Mouse (Mus musculus): ENCODE measurements around the gene Tmem87a. TPM values are rescaled to one million over a fixed set of nuclear protein-coding genes. Genes with fewer than 3 reads are reported as not detected.

The Tmem87a gene
- total RNA-seq (2021) = 10 to 100 TPM; 18.3 to 18.8 TPM

DNA sequence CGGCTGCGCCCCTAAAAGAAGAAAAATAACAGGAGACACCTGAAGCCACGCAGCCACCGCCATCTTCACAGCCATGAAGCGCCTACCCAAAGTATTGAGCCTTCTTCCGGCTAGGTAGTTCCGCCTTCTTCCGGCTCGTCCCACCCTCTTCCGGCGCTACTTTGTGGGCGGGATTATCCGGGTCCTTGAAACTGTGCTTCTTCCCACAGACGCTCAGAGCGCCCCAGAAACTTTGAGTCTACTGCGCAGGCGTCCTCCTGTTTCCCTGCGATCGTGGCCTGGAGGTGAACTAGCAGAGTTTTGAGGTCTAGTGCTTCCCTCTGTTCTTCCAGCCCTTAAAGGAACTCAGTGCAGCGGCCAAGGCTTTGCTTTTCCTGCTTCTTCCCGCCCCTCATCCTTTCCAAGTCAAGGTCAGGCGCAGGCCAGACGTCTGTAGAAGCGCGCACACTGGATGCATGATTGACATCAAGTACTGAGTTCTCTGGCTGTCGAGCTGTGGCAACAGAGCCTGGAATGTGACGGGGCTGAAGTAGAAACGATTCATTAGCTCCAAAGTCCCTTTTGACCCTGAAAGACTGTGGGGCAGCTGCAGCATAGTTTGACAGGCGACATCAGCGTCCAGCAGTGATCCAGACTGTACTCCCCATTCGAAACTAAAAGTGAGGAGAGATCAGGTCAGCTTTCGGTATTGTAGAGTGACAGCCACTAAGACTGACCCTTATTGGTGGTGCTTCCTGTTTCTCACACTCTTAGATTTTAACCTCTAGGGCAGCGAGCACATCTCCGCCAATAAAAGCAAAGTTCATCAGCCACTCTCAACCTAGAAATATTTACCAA lies at the start of gene Tmem87a:
TSS of gene Tmem87a (minus strand) at position 128 of the 837 bp plus-strand sequence.
- intact Hi-C loops (cut with DNase I) = loop anchor here (5.0 kb wide), 1 partner anchor 52 kb away; the partner anchor contains the start of gene Vps39
- DNase-seq = peak; percentile 95 to 96

DNA sequence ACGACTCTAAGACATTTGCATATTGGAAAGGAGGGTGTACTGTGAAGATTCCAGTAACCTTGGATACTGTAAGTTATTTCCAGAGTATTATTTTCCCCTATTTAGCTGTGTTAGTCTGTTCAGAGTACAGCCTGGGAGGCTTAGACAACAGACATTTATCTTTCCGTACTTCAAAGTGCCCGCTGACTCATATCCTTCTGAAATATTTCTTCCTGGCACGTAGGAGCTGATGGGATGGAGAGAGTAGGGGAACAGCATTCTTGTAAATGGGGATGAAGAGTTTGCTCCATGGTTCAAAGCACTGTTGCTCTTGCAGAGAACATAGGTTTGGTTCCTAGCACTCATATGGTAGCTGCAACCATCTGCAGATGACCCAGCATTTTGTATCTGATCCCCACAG lies 48.7 kb upstream of the Tmem87a start:
- intact Hi-C loops (cut with DNase I) = no loop called here
- DNase-seq = no peak

DNA sequence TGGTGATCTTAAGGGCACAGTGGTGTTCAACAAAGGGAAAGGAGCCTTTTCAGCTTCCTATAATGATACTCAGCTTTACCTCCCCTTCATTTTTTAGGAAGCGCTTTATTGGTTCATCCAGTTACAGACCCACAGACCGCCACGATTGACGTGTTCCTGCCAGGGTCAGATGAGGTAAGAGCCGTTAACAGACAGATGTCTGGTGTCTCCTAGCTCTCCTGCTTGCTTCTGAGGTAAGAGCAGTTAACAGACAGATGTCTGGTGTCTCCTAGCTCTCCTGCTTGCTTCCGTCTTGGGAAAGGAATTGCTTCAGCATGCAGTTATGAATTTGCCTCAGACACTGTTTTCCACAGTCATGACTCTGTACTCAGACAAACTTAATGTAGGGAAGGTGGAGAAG lies 46.8 kb upstream of the Tmem87a start:
- intact Hi-C loops (cut with DNase I) = no loop called here
- no peak for DNase-seq

DNA sequence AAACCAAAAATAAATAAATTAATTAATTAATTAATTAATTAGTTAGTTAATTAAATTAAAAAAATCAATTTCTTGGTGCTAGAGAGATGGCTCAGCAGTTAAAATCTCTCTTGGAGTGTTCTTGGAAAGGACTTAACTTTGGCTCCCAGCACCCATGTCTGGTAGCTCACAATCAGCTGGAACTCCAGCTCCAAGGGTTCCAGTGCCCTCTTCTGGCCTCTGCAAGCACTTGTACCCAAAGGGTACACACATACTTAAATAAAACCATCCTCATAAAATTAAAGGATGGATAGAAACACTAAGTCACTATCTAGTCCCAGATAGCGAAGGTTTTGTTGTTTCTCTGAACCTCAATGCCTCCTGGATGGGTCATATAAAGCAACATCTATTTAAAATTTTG lies 43.4 kb upstream of the Tmem87a start:
- intact Hi-C loops (cut with DNase I) = no loop called here
- DNase-seq = no peak

DNA sequence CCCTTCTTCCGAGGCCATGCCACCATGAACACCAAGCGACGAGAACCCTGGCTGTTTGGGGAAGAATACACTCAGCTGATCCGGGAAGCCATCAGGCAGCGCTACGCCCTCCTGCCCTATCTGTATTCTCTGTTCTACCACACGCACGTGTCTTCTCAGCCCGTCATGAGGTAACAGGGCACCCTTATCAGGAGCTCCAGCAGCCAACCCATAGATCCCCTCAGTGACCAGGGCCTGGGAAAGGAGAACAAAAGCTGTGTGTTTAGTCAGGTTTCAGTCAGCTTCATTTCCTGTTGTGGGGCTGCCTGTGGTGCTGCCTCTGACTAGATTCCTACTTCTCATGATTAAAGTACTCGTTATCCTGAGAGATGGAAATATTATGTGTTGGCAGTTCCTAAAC lies 42.5 kb upstream of the Tmem87a start:
- DNase-seq = no peak
- intact Hi-C loops (cut with DNase I) = no loop called here

DNA sequence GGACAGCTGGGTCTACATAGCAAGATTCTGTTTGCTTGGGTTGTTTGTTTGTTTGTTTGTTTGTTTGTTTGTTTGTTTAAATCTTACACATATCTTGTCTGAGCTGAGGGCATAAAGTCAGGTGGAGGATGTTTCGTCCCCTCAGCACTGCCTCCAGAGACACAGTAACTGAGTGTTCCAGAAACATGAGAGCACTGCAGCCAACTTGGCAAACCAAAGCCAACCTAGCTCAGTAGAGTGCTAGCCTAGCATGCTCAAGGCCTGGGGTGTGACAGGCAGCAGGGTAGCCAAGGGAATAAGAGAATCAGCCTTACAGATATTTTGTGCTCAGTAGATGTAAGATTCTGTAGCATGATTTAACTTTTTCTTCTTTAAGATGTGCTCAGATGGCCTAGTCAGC lies 40.6 kb upstream of the Tmem87a start:
- intact Hi-C loops (cut with DNase I) = no loop called here
- no peak for DNase-seq

DNA sequence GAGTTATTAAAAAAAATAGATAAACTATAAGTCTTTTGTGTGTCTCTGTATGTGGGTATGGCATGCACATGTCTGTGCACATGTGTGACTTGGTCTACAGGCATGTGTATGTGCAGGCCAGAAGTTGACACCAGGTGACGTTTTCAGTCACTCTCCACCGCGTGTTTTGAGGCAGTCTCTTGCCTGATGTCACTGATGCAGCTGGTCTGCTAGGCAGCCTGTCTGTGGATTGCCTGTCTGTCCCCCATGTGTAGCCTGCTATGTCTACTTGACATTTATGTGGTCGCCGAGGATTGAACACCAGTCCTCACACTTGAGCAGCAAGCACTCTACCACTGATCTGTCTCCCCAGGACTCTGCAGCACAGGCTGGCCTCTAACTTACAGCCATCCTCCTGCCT lies 20.5 kb upstream of the Tmem87a start:
- no peak for DNase-seq
- intact Hi-C loops (cut with DNase I) = no loop called here

DNA sequence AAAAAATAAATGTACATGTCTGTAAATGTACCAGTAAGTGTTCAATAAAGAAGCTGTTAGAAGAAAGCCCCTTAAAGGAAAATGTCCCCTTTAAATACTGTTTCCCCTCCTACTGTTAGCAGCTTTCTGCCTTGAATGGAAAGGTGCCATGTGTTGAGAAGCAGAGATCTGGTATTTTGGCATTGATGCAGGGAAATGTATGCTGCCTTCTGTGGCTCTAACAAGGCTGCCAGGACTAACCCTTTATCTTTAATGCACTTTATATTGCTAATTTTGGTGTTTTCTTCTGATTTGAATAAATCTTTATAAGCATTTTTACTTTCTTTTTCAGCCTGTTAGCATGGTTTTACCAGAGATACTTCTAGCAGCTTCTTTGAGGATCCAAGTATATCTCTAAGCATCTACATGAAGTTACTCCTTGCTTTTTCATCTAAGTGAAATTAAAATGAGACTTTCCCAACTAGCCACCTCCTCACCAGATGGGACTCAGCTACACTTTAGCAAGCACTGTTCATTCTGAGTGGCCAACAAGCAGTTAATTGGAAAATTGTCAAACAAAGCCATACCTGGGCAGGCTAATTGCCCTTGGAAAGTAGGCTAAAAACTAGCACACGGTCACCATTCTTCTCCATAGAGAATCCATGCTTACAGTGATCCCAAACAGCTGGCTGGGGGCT lies 11.0 kb upstream of the Tmem87a start:
- no peak for DNase-seq
- intact Hi-C loops (cut with DNase I) = no loop called here

DNA sequence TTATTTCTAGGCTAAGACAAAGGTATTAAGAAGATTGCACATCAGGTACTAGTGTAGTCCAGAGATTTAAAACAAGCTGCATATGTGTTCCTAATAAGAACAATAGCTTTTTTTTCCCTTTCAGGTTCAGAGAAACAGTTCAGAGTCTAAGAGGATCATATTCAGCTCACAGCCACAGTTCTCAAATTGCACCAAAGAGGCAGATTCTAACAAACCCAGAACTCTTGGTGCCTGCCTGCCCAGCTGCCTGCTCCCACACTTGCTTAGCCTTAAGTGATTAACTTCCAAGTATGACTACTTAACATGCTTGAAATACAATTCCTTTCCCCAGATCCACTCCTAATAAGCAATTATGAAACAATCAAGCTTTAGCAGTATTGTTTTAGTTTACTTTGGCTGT lies 10.2 kb upstream of the Tmem87a start:
- no peak for DNase-seq
- intact Hi-C loops (cut with DNase I) = no loop called here

DNA sequence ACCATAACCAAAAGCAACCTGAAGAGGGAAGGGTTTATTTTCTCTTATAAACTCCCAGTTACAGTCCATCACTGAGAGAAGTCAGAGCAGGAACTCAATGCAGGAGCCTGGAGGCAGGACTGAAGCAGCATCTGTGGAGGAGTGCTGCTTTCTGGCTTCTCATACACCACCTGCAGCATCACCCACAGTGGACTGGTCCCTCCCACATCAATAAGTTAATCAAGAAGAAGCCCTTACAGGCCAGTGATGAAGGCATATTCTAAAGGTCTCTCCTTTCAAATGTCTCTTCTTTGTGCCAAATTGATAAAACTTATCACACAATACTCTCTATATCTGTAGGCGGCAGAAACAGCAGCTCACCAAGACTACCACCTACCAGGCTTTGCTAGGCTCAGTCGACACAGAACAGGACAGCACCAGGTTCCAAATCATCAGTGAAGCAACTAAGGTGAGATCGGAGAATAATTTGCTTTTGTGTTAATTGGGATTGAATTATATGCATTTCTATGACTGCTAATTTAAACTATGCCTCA lies 7.2 kb upstream of the Tmem87a start:
- intact Hi-C loops (cut with DNase I) = no loop called here
- DNase-seq = no peak

DNA sequence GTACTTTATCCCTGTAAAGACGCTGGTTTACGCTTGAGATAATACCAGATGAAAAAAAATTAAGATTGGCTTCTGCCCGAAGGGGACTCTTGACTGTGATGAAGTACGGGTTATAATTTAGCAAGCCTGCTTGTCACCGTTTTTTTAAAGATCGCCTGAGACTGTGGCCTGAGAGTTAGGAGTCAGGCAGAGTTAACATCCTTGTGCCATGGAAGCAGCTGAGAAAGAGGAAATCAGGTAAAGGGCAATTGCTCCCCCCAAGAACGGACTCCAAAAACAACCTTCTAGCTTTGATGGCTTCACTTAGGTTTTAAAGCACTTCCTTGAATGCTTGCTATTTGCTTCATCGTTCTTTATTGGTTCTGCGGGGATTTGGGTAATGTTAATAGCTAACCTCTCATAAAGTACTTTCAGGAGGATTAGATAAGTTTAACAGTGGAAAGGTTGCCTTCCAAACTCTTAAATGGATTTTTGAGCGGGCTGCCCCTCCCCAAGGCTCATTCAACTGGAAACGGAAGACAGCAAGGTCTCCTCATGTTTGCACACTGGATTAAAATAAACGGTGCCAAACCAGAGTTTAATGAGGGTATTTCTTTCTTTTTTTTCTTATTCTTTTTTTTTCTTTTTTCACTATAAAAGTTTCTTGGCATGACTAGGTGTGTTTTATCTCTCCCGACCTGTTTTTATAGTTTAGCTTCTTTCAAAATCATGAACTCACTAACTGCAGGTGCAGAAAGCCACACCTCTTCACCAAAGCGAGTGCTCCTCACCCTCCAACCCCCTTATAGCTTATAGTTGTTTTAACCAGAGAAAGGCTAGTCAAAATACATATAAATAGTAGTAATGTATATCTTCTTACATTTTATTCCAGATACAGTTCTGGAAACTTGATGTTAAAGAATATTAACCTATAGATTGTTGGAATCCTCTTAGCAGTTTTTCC lies 1.2 kb upstream of the Tmem87a start:
- intact Hi-C loops (cut with DNase I) = loop anchor here (5.0 kb wide), 1 partner anchor 53 kb away; the partner anchor contains the start of gene Vps39
- DNase-seq = peak in 1 of 2 experiments; percentile 14

DNA sequence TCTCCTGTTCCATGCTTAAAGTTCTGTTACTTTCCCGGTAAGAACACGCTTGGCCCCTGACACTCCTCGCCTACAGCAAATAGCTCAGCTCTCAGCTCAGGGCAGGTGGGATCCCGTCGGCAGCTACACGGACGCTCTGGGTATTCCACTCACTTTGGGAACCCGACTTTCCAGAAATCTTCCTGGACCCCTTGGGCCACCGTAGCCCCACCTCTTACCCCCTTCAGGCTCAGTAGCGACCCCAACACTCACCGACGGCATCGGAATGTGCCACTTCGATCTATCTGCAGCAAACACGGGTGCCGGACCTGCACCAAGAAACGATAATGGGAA lies 294 bp downstream of the Tmem87a start, which contains the start of gene Ganc:
TSS of gene Ganc (plus strand) at position 244 of the 333 bp plus-strand sequence.
- DNase-seq = no peak
- intact Hi-C loops (cut with DNase I) = loop anchor here (5.0 kb wide), 1 partner anchor 51 kb away; the partner anchor contains the start of gene Vps39

DNA sequence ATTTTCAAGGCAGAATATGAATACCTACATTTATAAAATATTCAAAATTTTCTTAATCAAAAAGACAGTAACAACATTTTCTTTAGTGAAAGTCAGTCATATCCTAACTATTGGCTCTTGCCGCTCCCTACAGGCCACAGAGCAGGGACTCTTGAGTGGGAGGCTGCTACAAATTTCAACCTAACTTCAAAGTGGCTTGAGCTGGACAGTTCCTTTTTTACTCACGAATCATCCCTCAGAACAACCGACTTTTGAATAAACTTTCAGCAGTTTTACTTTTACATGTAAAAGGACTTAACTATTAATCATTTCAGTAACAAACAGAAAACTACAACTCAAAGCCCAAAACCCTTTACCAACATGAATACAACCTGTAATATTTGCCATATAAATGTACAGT lies 1.1 kb downstream of the Tmem87a start:
- intact Hi-C loops (cut with DNase I) = loop anchor here (5.0 kb wide), 1 partner anchor 51 kb away; the partner anchor contains the start of gene Vps39
- no peak for DNase-seq

DNA sequence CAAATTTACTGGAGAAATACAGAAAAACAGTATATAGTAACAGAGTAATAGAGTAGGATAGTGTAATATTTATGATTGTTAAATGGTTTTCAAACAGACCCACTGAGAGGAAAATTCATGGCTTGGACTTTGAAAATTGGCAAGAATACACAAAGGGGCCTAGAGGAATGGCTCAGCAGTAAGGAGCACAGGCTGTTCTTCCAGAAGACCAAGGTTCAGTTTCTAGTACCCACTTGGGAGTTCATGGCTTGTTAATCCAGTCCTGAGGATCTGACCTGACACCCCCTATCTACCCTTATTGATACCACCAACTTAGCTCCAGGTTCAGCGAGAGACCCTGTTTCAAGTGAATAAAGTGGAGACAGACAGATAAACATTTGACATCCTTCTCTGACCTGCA lies 6.0 kb downstream of the Tmem87a start:
- DNase-seq = no peak
- intact Hi-C loops (cut with DNase I) = no loop called here

DNA sequence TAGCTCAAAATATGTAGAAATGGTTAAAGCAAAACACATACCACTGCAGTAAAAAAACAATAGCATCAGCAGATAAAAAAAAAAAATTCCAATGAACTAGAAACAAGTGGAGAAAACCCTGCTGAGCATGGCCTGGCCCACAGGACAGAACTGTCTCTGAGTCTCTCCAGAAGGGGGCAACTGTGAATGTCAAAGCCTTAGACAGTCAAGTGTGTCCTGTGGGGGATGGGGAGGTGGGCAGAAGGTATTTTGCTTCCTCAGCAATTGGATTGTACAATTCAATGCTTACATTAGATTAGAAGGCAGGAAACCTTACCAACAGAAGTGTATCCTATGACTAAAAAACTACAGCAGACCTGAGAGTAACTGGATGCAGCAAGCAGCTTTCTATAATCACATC lies 11.5 kb downstream of the Tmem87a start:
- intact Hi-C loops (cut with DNase I) = no loop called here
- no peak for DNase-seq

DNA sequence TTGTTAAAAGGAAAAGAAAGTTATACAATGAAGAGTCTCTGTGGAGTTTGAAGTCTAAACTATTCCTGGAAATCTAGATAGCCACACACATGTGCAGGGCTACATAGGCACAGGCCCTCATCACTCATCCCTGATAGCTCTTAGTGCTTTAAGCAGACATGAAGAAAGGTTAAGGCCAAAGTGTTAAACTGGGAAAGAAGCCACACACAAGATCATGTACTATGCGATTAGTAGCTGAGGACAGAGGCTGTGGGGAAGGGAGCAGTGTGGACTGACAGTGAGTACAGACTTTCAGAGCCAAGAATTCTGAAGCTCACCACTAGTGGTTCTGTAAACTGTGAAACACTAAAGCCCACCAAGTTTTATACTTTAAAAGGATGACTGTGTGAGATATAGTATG lies 13.0 kb downstream of the Tmem87a start:
- intact Hi-C loops (cut with DNase I) = no loop called here

DNA sequence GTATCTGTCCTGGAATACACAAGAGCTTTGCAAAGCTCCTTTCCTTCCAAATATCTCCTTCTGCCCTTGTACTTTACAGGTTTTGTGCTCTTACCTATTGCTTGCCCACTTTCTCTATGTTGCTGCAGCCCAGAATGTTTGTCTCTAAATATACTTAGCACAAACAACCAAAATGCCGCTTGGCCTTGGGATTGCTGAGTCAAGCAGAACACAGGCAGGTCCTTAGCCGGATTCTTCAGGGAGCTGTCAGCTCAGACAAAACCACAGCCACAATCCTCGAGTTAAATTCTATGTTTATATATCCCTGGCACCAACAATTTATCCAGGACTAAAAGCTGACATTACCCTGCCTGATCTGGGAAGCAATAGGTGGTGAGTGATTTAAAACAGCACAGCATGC lies 14.5 kb downstream of the Tmem87a start:
- DNase-seq = no peak
- intact Hi-C loops (cut with DNase I) = no loop called here

More for the DNA sequence above, 13.0 kb downstream of the Tmem87a start:
- DNase-seq = no peak

DNA sequence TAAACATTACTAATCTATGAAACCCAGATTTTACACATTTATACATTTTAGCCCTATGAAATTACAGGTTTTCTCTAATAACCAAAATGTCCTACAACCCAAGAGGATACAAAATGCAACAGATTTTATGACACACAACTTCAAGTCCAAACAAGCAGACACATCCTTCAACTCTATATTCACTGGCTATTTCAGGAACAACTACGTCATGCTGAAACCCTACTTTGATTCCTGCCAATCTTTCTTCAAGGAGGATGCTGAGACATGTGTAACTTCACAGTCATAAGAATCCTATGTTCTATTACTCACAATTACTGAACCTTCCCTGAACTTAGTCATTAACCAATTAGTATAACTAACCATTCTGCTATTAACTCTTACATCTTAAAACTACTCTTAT lies 16.6 kb downstream of the Tmem87a start:
- intact Hi-C loops (cut with DNase I) = no loop called here
- no peak for DNase-seq

DNA sequence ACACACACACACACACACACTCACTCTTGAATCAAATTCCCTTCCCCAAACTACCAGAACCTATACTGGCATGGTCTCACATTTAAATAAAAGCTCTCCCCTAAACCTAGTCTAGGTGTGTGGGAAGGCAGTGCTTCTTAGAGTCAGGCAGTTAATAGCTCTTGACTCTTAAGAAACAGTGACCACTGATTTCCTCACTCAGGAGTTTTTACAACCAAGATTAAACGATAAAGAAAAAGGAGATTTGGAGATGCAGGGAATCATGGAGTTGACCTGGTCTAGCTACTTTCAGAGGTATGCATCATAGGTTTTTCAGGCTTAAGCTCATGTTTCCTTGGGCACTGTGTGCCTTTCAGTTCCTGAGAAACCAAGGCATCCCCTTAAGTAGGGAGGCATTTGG lies 17.6 kb downstream of the Tmem87a start:
- no peak for DNase-seq
- intact Hi-C loops (cut with DNase I) = no loop called here

DNA sequence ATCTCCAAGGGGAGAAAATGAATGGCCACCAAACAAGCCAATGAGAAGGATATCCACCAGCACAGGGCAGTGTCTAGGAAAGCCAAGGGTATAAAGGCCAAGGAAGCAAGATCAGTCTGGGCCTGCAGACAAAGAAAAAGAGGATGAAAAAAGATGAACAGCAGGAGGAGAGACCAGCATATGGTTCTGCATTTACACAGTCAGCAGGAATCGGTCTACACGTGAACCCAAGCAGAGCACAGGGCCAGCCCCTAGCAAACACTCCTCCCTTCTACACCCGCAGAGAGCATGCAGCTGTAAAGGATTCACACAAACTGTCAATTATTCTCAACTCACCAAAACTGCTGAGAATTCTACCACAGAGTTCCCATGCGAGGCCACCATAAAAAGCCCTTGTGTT lies 30.1 kb downstream of the Tmem87a start:
- DNase-seq = no peak
- intact Hi-C loops (cut with DNase I) = no loop called here
